Mouse (Mus musculus) spleen, adult 12 weeks (tissue): ENCODE measurements around the gene Itga7.

Experiments
- DNase-seq: peaks from one replicate; pipeline ENCODE4 v3.0.0; 2022; ENCODE audit warnings: low spot score

Gene Itga7

DNA sequence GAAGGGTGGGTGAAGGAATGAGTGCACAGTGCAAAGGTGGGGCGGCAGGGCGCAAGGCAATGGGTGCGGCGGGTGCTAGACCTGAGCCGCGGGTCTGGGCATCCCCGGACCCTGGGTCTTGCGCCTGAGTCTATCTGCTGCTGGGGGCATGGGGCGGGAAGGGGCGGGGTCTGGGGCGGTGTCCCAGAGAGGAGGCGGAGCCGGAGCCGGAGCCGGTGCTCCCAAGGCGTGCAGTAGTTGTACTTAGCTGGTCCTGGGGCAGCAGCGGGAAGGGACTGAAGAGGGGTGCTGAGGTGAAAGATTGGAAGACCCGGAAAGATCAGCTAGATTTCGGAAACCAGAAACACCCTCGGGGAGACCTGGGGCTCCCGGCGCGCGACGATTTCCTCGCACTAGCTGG, at the start of gene Itga7:
Itga7 (plus strand) TSS at position 245 of the 400 bp plus-strand sequence.
- DNase-seq: no peak

DNA sequence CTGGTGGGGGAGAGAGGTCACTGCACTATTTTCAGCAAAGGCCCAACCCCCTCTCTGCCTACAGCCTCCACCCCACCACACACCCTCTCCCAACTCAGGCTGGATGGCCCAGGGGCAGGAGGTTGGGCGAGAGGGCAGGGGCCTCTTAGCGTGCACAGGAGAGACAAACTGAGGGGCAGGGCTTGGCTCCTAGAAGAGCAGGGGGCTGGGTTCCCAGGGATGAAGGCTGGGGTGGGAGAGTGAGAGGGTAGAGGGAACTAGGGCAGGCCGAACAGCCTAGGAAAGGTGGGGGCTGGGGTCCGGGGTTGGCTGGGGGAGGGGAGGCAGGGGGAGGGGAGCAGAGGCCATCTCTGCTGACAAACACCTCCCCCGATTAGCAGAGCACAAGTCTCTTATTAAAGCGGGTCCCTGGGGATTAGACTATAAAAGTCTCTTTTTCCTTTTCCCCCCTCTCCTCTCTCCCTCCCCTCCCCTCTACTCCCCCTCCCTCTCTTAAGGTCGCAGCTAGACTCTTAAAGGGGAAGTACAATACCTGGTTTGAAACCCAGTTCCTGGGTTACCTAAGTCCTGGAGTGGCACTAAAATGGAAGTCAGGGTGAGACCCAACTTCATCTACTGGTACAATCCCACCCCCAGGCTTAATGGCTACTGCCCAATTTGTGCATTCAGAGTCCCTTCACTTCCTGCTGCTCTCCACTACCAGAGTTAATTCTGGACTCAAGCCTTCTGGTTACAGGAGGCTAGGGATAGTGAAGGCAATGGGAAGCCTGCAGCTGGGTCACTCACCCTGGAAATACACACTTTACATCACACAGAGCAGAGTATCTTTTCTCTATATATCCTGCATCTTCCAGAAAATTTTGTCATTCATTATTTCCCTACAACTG, 44.4 kb upstream of the Itga7 start:
- no peak for DNase-seq

DNA sequence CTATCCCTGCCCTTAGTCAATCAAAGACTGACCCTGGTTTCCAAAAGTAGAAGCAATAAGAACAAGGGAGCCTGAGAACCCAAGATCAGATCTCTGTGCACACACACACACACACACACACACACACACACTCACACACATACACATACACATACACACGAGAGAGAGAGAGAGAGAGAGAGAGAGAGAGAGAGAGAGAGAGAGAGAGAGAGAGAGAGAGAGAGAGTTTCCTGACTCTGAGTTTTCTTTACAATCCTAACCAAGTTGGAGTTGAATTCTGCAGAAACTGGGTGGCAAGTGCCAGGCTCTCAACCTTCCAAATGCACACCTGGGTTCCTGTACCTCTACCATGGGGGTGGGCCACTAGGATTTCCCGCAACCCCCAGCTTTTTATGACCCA, 43.8 kb upstream of the Itga7 start:
- DNase-seq: no peak

DNA sequence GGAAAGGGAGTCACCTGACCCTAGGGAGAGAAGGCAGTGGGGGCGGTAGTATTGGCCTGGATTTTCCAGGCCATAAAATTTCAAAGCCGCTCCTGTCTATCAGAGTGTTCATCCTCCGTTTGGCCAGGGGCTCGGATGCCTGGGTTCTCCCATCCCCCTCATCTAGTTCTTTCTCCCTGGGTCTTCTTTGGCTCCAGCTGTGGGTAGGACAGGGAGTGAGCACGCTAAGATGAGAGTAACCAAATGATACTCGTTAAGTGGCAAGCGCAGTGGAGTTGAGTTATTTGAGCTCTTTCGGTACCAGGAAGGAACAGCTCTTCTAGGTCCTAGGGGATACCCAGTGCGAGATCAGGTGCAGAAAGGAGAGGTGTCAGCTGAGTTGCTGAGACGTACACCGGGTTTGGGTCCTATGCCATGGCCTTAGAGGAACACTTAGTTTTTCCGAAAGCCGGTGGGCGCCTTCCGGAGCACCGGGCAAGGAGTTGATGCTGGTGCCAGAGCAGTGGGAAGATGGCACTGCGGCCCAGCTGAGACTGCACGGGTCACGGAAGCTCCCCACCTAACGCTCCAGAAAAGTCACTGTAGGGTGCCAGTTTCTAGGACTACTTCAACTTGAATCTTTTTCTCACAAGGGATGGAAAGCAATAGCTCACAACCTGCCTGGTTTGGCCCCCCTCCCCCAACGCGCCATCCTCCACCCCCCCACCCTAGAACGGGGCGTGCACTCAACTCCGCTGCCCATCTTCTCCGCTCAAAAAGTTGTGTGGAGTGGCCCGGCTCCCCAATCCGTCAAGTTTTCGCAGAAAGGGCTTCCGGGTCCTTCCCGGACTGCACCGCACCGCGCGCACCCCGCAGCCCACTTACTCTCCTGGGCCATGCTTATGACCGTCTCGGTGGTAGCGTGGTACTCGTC, 43.0 kb upstream of the Itga7 start:
- DNase-seq: no peak

DNA sequence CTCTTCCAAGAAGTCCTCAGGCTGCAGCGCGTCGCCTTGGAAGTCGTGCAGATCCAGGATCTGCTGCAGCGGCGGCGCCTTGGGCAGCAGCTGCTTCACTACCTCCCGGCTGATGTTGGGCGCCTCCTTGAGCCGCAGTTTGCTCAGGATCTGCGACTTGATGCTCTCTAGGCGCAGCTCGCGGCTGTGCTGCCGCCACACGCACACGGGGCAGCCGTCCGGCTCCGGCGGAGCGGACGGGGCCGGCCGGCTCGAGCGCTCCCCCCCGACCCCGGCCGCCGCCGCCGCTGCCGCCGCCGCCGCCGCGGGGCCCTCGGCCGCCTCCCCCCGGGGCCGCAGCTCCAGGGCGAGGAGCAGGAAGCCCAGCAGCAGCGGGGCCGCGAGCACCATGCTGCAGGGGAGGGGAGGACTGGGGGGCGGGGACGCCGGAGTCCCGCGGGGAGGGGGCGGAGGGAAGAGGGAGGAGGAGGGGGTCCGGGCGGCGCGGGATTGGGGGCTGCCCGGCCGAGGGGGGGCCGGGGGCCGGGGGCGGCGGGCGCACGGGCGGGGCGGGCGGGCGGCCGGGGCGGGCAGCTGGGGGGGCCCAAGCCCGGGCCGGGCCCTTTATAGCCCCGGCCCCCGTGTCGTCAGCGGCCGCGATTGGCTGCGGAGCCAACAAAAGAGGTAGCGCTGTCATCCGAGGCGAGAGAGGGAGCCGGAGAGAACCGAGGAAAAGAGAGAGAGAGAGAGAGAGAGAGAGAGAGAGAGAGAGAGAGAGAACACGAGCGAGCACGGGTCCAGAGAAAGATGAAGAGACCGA, 42.1 kb upstream of the Itga7 start, which contains the start of gene Gdf11:
Gdf11 (minus strand) TSS at position 423 of the 799 bp plus-strand sequence.
- DNase-seq: no peak

DNA sequence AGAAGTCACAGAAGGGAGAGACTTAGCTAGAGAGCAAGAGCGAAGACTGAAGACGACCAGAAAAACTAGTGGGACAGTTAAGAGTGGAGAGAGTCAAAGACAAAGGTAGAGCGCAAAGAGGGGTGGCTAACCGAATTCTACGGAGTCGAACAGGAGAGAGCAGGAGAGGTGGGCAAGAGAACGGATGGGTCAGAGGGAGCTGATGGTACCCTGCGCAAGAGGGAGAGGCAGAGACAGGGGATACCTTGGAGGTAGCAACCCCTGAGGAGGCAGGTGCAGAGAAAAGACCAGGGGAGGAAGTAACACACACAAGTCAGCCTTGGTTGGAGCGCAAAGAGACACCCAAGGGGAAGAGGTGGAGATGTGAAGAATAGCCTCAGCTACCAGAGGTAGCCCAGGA, 41.4 kb upstream of the Itga7 start:
- DNase-seq: no peak

DNA sequence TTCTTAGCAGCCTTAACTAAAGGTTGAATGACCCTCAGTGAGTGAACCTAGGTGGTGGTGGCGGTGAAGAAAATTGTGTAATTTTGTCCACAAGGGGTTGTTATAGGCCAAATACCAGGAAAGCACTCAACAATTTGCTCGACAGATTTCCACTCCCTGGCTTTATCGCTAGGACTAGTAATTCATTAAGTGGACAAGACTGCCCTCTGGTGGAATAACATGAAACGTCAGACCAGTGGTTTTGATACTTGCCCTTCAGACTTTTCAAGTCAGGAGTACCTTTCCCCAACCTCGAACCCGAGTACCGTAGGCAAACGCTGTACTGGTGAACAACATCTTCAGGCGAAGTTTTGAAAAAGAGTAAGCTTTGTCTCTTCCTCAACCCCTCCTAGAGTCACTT, 38.2 kb upstream of the Itga7 start:
- DNase-seq: peak; percentile 42

DNA sequence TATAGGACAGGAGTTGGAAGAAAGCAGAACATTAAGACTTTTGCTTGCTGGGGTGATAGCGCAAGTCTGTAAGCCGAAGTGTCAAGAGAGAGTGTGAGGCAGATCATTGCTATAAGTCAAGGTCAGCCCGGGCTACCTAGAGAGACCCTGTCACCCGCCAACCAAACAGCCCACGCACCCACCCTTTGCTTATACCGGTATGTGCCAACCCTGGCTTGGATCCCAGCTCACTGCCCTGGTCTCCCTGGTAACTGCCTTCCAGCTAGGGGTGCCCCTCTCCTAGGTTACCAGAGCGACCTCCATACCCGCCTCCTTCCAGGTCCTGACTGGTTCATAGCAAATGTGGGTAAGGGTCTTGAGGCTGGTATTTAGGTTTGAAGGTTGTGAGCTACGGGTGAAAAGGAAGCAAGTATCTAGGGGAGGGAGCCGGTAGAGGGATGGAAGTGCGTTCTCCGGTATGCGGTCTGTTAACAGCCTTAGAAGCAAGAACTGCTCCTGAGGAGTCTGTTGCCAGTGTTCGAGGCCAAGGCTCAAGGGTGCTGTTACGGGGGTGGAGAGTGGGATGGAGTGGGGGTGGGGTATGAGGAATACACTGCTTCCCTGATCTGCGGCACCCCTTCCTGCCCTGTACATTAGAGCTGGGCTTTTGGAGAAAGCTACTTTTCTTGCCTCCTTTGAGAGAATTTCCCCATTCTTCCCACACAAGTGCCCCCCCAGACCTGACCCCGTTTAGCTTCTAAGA, 37.5 kb upstream of the Itga7 start:
- DNase-seq: no peak

DNA sequence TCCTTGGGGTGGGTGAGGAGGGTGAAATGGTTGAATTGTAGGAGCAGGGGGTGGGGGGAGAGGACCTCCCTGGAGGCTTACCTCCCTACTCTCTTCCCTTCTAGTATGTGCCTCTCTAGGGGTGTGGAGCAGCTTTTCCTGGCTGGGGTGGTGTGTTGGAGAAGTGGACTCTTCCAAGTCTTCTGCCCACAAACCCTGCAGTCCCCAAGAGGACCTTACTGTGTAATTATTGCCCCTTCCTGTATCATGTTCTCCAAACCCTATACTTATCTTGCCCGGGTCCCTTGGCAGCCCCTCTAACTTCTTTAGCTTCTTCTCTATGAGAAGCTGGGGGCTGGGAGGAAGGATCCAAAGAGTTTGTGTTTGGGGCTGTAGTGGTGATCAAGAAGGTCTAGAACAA, 36.8 kb upstream of the Itga7 start:
- no peak for DNase-seq

DNA sequence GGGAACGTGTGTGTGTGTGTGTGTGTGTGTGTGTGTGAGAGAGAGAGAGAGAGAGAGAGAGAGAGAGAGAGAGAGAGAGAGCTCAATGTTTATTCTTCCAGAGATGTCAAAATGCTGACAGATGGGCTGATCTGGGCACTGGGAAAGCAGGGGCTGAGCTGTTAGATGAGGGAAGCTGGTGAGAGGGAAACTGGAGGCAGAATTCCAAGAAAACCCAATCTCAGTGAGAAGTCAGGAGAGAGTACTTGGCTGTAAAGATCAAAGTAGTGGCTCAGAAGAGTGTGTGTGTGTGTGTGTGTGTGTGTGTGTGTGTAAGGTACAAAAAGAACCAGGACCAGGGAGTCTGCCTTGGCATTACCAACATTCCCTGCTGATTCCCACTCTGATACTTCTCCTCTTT, 36.1 kb upstream of the Itga7 start:
- DNase-seq: no peak

DNA sequence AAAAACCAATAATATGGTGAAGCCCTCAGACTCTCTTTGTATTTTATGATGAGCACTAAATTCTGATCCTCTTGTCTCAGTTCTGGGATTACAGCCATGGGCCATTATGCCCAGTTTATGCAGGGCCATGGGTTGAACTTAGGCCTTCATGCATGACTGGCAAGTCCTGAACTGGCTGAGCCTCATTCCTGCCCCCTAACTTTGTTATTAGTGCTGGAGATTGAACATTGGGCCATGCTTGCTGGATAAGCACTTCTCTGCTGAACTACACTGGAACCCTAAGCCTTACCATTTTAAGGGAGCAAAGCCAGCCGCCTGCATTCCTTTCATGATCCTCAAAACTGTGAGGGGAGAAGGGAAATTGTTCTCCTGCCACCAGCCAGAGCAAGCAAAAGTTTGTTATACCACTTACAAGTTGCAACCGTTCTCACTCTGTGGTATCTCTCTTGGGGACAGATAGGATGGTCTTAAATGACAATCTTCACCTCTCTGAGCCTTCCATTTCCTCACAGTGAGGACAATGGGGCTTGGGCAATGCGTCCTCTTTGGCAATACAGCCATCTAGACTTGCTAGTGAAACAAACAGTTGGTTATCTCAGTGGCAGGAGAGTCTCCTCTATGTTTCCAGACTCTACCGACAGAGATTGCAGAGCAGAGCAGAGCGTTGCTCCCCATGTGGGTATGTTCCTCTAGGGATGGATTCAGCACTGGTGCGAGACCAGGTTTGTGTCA, 33.7 kb upstream of the Itga7 start:
- DNase-seq: no peak

DNA sequence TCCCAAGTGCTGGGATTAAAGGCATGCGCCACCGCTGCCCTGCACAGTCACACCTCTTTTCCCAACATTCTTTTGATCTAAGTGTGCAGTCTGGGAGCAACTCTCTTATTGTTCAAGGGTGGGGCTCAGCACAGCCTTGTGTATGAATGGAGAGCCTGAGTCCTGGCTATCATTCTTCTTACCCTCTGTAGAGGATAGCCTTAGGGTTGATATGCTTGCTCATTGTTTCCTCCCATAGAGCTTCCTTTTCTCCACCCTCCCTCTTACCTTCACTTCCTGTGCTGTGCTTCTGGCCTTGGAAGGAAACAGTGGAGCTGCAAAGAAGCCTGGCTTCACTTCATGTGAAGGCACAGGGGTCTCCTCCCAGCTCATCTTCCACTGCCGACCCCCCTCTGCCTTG, 32.9 kb upstream of the Itga7 start, which contains the start of gene Cd63:
Cd63 (plus strand) TSS at position 292 of the 400 bp plus-strand sequence.
- no peak for DNase-seq

DNA sequence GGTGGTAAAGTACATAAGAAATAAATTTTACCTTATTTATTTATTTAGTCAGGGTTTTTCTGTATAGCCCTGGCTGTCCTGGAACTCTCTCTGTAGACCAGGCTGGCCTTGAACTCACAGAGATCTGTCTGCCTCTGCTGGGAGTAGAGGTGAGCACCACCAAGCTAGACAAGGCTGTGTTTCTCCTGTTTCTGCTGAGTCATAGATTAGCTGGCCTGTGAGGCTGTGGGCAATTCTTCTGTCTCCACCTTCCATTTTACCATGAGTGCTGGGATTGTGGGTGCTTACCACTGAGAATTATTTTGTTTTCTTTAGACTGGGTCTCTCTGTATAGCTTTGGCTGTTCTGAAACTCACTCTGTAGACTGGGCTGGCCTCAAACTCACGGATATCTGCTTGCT, 32.2 kb upstream of the Itga7 start:
- DNase-seq: no peak

DNA sequence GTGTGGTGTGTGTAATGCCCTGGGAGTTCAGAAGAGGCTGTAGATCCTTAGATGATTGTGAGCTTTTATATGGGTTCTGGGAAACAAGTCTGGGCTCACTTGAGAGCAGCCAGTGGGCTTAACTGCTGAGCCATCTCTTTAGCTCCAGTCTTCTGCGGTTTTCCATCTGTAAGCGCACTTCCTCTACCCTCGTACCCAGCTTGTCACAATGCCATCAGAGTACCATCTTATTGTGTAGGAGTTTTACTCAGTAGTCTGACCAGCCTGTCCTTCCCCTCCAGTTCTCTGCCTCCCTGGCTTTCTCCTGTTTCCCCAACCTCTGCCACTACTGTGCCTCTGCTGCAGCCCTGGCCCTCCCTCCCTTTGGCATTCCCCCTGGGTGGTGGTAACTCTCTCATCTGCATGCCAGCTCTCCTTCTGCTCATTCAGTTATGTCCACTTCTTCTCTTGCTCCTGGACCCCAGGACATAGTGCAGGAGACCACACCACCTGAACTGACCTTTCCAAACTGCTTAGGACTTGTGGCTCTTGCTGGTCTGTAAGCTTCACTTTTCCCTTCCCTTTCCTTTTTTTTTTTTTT, 31.1 kb upstream of the Itga7 start:
- no peak for DNase-seq

DNA sequence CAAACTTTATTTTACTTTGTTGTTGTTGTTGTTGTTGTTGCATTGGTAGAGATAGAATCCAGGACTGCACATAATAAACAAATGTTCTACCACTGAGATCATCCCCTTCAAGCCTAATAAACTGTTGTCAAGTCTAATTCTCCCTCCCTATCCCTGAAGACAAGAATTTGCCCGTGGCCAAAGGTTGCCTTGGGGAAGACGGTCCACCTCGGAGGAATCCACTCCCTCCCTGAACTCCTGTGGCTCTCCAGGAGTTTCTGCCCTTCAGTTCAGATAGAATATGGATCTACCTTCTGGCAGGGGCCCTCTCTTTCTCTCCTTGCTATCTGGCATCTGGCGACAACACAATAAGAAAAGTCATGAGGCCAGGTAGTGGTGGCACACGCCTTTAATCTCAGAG, 28.8 kb upstream of the Itga7 start:
- DNase-seq: no peak

DNA sequence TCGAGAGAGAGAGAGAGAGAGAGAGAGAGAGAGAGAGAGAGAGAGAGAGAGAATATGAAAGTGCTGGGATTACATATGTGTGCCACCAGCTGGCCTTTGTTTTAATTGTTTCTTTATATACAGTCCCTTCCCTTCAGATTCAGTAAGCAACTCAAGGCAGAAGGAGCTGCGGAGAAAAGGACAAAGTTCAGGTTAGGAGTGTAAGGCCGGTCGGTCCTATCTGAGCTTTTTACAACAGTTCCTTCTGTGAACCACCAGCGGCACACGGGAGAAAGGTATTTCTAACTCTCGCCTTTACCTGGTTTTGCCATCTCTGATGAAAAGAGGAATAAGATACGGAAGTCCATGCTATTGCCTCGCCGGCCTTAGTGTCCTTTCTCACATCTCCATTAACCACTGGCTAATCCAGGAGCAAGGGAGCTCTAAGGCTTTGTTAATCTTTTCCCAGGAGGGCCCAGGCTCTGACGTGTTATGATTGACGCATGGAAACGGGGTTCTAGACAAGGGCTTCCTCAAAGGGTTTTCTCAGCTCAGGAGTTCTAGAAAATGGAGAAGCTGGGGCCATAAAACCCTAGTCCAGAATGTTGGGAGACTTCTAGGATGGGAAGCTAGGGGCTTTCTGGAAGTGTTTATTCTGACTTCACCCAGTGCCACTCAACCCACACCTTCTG, 24.7 kb upstream of the Itga7 start:
- DNase-seq: no peak

DNA sequence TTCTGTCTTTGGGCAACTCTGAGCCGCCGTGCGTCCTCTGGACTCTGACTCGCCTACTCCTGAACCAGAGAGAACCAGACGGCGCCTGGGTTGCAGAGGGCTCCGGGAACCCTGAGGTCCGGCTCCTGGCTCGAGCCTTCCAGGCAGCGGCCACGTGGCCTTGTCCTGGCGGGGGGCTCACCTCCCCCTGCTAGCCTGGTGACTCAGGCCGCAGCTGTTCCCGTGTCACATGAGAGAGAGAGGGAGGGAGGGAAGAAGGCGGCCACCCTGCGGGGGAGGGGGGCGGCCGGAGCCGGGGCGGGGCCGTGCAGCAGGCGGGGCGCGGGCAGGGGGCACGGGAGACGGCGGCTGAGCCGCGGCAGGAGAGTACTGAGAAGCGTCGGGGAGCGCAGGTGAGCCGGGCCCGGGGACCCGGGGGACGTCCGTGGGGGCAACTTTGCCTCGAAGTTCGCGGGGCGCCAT, 24.0 kb upstream of the Itga7 start:
- DNase-seq: no peak

DNA sequence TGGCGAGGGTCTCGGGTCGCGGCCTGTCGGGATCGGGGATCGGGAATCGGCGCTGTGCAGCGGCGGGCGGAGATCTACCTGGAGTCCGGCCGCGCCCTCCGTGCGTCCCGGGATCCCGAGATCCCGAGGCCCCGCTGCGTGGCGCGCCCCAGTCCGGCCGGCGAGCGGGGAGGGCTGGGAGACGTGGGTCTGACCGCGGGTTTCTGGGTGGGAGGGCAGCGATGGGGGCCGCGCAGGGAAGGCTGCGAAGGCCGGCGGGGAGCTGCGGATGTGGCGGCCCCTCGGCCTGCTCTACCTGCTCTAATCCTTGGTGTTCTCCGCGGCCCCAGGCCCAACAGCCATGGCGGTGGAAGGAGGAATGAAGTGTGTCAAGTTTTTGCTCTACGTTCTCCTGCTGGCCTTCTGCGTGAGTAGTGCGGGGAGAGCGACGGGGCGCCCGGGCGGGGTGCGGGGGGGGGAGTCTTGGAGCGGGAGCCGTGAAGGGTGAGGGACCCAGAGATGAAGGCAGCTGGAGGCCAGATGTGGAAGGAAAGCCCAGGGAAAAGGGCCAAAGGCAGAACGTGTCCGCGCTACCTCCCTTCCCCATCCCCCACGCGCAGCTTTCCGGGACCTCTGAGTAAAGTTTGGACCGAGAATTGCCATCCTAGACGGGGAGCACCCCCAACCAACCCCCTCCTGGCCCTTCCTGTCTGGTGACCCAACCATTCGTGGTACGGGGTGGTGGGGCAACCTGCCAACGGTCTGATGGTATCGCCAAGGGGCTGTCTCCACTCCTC, 23.4 kb upstream of the Itga7 start:
- DNase-seq: no peak

DNA sequence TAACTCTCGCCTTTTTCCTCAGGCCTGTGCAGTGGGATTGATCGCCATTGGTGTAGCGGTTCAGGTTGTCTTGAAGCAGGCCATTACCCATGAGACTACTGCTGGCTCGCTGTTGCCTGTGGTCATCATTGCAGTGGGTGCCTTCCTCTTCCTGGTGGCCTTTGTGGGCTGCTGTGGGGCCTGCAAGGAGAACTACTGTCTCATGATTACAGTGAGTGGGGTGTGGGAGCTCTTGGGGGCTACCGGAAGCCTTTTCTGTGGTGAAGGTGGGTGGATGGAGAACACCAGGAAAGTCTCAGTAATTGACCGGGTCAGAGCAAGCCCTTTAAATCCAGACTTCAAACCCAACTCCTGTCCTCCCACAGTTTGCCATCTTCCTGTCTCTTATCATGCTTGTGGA, 22.2 kb upstream of the Itga7 start:
- no peak for DNase-seq
